Mouse (Mus musculus): ENCODE results near the gene Lsm4. TPM values are rescaled to one million over a fixed set of nuclear protein-coding genes. Genes with fewer than 3 reads are reported as not detected.
A peak's percentile ranks its signal among the peaks of the same experiment; 100 is the strongest.

Lsm4 gene
- polyA plus RNA-seq, 1 experiment from 2014 or later = 307 TPM

GRCm38 (mm10) chr8:70677451-70678080 is 4.5 kb downstream of the Lsm4 start:
- ATAC-seq (replicated peaks; ENCODE audit: low FRiP score, low TSS enrichment, low read depth) = no peak
- 93% methylated on average over 15 of the region's 15 CpGs for WGBS
- no peaks in the 10 kb centered on the region for H3K27me3 ChIP-seq (replicated peaks; ENCODE audit: control insufficient read depth, insufficient read depth, low read length)

DNA sequence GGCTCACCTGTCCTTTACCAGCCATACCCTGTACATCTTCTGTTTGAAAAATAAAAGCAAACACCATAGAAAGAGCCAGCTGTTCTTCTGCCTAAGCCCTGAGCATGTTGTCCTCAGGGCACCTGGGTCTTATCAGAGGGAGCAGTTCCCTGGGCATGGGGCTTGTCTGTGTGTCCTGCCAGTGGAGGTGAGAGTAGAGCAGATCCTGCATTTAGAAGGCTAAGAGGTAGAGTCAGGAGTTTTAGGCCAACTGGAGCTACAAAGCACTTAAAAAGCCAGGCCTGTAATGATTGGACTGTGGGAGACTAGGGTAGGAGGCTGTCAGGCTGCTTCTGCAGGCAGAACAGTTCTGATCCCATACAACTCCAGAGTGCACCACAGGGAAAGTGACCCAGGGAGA is 5.6 kb downstream of the Lsm4 start:
- Histone ChIP-seq H3K27ac (ENCODE audit: low read depth) (no peak overlapping the region), H3K4me2 (ENCODE audit: low read length) (no peak overlapping the region), H3K9me3 (ENCODE audit: control insufficient read depth, low read length) (no peaks in the 10 kb centered on the region), H3K4me3 (ENCODE audit: low read depth, low read length) (no peak overlapping the region), H3K27me3 (replicated peaks; ENCODE audit: control insufficient read depth, insufficient read depth, low read length) (no peaks in the 10 kb centered on the region), H3K36me3 (ENCODE audit: control insufficient read depth, insufficient read depth, low read length) (peaks cover 38% of the 10 kb centered on the region), H3K9ac (ENCODE audit: low read length) (no peak overlapping the region), H3K4me1 (replicated peaks; ENCODE audit: control insufficient read depth, insufficient read depth, low read length) (peaks cover 21% of the 10 kb centered on the region)
- DNase-seq (ENCODE audit: low spot score) (no peak), ATAC-seq (replicated peaks; ENCODE audit: low FRiP score, low TSS enrichment, low read depth) (no peak)

More at GRCm38 (mm10) chr8:70677451-70678080, 4.5 kb downstream of the Lsm4 start:
- DNase-seq (ENCODE audit: low spot score) = no peak
- Histone ChIP-seq H3K4me3 (ENCODE audit: low read depth, low read length) (no peak overlapping the region), H3K4me2 (ENCODE audit: low read length) (no peak overlapping the region), H3K9ac (ENCODE audit: low read length) (no peak overlapping the region), H3K27ac (ENCODE audit: low read depth) (no peak overlapping the region), H3K36me3 (ENCODE audit: control insufficient read depth, insufficient read depth, low read length) (peaks cover 38% of the 10 kb centered on the region), H3K4me1 (replicated peaks; ENCODE audit: control insufficient read depth, insufficient read depth, low read length) (peaks cover 22% of the 10 kb centered on the region), H3K9me3 (ENCODE audit: control insufficient read depth, low read length) (no peaks in the 10 kb centered on the region)

DNA sequence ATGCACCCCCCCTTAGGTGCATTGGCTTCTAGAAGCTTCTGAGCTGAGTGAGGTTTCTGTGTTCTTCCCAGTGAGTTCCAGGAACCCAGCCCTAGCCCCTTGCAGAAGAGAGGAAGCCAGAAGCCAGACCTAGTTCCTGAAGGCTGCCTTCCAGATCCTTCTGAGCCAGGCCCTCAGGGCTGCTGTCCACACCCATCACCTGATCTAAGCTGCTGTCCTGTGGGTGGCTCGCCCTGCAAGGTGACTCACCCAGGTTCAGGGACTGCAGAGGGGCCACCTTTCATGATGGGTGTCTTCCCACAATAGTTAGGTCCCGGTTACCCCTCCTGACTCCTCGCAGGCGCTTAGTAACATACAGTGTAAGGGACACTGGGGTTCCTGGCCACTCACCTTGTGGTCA is 6.4 kb downstream of the Lsm4 start:
- Histone ChIP-seq H3K27ac (ENCODE audit: low read depth) (peak overlapping the region; percentile 22; the same call in 1 of the 2 replicates), H3K9ac (ENCODE audit: low read length) (no peak overlapping the region), H3K27me3 (replicated peaks; ENCODE audit: control insufficient read depth, insufficient read depth, low read length) (no peaks in the 10 kb centered on the region), H3K4me3 (ENCODE audit: low read depth, low read length) (no peak overlapping the region), H3K36me3 (ENCODE audit: control insufficient read depth, insufficient read depth, low read length) (peaks cover 38% of the 10 kb centered on the region), H3K9me3 (ENCODE audit: control insufficient read depth, low read length) (no peaks in the 10 kb centered on the region), H3K4me2 (ENCODE audit: low read length) (no peak overlapping the region), H3K4me1 (replicated peaks; ENCODE audit: control insufficient read depth, insufficient read depth, low read length) (peaks cover 16% of the 10 kb centered on the region)
- ATAC-seq (replicated peaks; ENCODE audit: low FRiP score, low TSS enrichment, low read depth) = no peak
- DNase-seq (ENCODE audit: low spot score) = no peak
- WGBS = 90% methylated on average over 4 of the region's 4 CpGs

DNA sequence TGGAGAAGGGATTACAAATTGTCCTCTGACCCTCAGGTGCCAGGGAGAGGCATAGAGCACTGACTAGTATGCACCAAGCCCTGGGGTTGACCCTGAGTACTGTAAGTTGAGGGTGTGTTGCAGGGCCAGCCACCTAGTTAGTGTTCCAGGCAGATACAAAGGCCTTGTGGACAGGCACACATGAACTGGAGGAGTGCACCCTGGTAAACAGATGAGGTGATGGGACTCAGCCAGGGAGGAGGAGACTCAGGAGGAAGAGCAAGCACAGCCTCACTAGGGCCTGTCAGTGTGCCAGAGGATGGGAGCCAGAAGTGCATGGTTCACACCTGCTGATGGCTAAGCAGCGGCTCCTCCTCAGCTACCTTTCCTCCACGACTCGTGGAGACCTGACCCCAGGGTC is 7.0 kb downstream of the Lsm4 start:
- H3K9me3 ChIP-seq (ENCODE audit: control insufficient read depth, low read length) = no peaks in the 10 kb centered on the region
- no peak overlapping the region for H3K9ac ChIP-seq (ENCODE audit: low read length)
- no peak for DNase-seq (ENCODE audit: low spot score)
- ATAC-seq (replicated peaks; ENCODE audit: low FRiP score, low TSS enrichment, low read depth) = no peak
- H3K4me1 ChIP-seq (replicated peaks; ENCODE audit: control insufficient read depth, insufficient read depth, low read length) = peaks cover 9% of the 10 kb centered on the region
- peaks cover 38% of the 10 kb centered on the region for H3K36me3 ChIP-seq (ENCODE audit: control insufficient read depth, insufficient read depth, low read length)
- no peak overlapping the region for H3K27ac ChIP-seq (ENCODE audit: low read depth)
- H3K4me2 ChIP-seq (ENCODE audit: low read length) = no peak overlapping the region
- H3K27me3 ChIP-seq (replicated peaks; ENCODE audit: control insufficient read depth, insufficient read depth, low read length) = no peaks in the 10 kb centered on the region
- 64% methylated on average over 3 of the region's 3 CpGs for WGBS
- H3K4me3 ChIP-seq (ENCODE audit: low read depth, low read length) = no peak overlapping the region

DNA sequence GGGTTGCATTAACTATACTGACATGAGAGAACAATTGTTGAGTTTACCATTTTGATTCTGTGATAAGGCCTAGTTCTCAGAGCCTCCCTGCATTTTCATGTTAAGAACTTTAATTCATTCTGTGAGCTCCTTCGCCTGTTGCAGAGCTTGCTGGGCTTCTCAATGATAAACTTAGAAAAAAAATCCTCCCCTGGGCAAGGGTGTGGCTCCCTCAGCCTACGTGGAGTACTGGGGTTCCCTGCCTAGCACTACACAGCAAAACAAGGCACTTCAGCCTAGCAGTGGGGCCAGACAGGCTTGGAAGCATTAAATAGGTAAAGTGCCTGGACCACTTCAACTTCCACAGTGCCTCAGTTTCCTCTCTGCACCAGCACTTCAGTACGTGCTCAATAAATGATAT is 8.4 kb downstream of the Lsm4 start:
- H3K4me1 ChIP-seq (replicated peaks; ENCODE audit: control insufficient read depth, insufficient read depth, low read length) = peaks cover 9% of the 10 kb centered on the region
- no peak overlapping the region for H3K9ac ChIP-seq (ENCODE audit: low read length)
- WGBS = 76% methylated on average over 3 of the region's 3 CpGs
- DNase-seq (ENCODE audit: low spot score) = no peak
- H3K27me3 ChIP-seq (replicated peaks; ENCODE audit: control insufficient read depth, insufficient read depth, low read length) = no peaks in the 10 kb centered on the region
- H3K4me2 ChIP-seq (ENCODE audit: low read length) = no peak overlapping the region
- ATAC-seq (replicated peaks; ENCODE audit: low FRiP score, low TSS enrichment, low read depth) = no peak
- H3K27ac ChIP-seq (ENCODE audit: low read depth) = no peak overlapping the region
- H3K9me3 ChIP-seq (ENCODE audit: control insufficient read depth, low read length) = no peaks in the 10 kb centered on the region
- H3K36me3 ChIP-seq (ENCODE audit: control insufficient read depth, insufficient read depth, low read length) = peaks cover 35% of the 10 kb centered on the region
- H3K4me3 ChIP-seq (ENCODE audit: low read depth, low read length) = no peak overlapping the region

DNA sequence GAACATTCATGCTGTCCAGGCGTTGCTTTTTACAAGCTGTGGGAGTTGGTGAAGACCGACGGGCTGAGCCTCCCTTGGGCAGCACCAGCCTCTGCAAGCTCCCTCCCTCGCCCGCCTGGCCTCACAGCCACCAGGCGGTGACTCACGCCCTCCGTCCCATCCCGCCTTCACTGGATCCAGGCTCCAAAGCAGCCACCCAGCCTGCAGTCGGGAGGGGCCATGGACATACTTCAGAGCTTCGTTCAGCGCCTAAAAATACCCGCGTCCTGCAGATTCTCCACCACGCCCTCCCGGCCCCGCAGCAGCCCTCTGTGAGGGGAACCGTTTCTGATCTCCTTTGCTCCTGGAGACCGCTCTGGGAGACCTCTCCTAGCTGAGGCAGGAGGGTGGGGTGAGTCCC is 9.1 kb downstream of the Lsm4 start:
- H3K4me3 ChIP-seq (ENCODE audit: low read depth, low read length) = no peak overlapping the region
- H3K9me3 ChIP-seq (ENCODE audit: control insufficient read depth, low read length) = no peaks in the 10 kb centered on the region
- WGBS = 3% methylated on average over 19 of the region's 19 CpGs
- H3K36me3 ChIP-seq (ENCODE audit: control insufficient read depth, insufficient read depth, low read length) = peaks cover 30% of the 10 kb centered on the region
- H3K4me2 ChIP-seq (ENCODE audit: low read length) = peak overlapping the region; percentile 41
- peak overlapping the region; percentile 42 for H3K9ac ChIP-seq (ENCODE audit: low read length)
- H3K27me3 ChIP-seq (replicated peaks; ENCODE audit: control insufficient read depth, insufficient read depth, low read length) = no peaks in the 10 kb centered on the region
- DNase-seq (ENCODE audit: low spot score) (peak; percentile 71), ATAC-seq (replicated peaks; ENCODE audit: low FRiP score, low TSS enrichment, low read depth) (peak; percentile 68)
- H3K27ac ChIP-seq (ENCODE audit: low read depth) = peak overlapping the region; percentile 43; the same call in 1 of the 2 replicates
- H3K4me1 ChIP-seq (replicated peaks; ENCODE audit: control insufficient read depth, insufficient read depth, low read length) = peaks cover 9% of the 10 kb centered on the region

DNA sequence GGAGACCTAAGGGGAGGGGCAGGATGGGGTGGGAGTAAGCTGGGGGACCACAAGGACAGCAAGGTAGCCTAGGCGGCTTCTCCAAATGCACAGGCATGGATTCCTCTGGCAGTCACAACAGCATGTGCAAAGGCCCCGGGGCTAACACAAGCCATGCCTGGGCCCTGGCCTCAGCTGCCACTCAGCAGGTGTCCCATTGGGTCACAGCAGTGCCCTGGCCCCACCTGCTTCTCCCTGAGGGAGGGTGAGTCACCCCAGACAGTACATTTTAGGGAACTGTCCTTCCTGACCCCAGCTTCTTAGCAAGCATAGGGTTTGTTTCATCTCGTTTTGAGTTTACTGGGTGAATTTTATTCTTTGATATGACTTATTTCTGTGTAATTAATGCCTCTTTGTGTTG is 9.6 kb downstream of the Lsm4 start:
- no peaks in the 10 kb centered on the region for H3K9me3 ChIP-seq (ENCODE audit: control insufficient read depth, low read length)
- 72% methylated on average over 3 of the region's 3 CpGs for WGBS
- H3K4me2 ChIP-seq (ENCODE audit: low read length) = peak overlapping the region; percentile 41
- DNase-seq (ENCODE audit: low spot score) (no peak), ATAC-seq (replicated peaks; ENCODE audit: low FRiP score, low TSS enrichment, low read depth) (no peak)
- peaks cover 11% of the 10 kb centered on the region for H3K4me1 ChIP-seq (replicated peaks; ENCODE audit: control insufficient read depth, insufficient read depth, low read length)
- 0 out of 2 replicates have a peak overlapping the region, but pooled peaks have one; percentile 43 for H3K27ac ChIP-seq (ENCODE audit: low read depth)
- no peaks in the 10 kb centered on the region for H3K27me3 ChIP-seq (replicated peaks; ENCODE audit: control insufficient read depth, insufficient read depth, low read length)
- peak overlapping the region; percentile 42; the same call in 1 of the 2 replicates for H3K9ac ChIP-seq (ENCODE audit: low read length)
- peaks cover 25% of the 10 kb centered on the region for H3K36me3 ChIP-seq (ENCODE audit: control insufficient read depth, insufficient read depth, low read length)
- H3K4me3 ChIP-seq (ENCODE audit: low read depth, low read length) = no peak overlapping the region

DNA sequence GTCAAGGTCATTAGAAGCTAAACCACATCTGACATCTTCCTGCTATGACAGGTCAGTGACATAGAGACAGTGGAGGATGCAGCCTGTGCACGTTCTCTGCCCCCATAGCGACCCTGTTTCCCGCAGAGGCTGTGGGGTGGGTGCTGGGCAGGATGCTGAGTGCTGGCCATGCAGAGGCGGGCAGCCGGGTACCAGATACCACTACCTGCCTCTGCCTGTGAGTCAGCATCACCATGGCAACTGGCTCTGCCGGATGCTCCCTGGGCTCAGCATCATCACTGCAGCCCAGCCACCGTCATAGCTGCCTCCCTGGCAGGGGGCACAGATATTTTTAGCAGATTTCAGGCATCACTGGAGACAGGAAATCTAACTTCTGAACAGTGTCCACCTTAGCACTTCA is 11.2 kb downstream of the Lsm4 start:
- H3K9me3 ChIP-seq (ENCODE audit: control insufficient read depth, low read length) = no peaks in the 10 kb centered on the region
- H3K36me3 ChIP-seq (ENCODE audit: control insufficient read depth, insufficient read depth, low read length) = peaks cover 11% of the 10 kb centered on the region; the same call in 1 of the 2 replicates
- H3K9ac ChIP-seq (ENCODE audit: low read length) = no peak overlapping the region
- no peak overlapping the region for H3K4me2 ChIP-seq (ENCODE audit: low read length)
- no peaks in the 10 kb centered on the region for H3K27me3 ChIP-seq (replicated peaks; ENCODE audit: control insufficient read depth, insufficient read depth, low read length)
- DNase-seq (ENCODE audit: low spot score) (no peak), ATAC-seq (replicated peaks; ENCODE audit: low FRiP score, low TSS enrichment, low read depth) (no peak)
- H3K27ac ChIP-seq (ENCODE audit: low read depth) = no peak overlapping the region
- 59% methylated on average over 7 of the region's 7 CpGs for WGBS
- H3K4me1 ChIP-seq (replicated peaks; ENCODE audit: control insufficient read depth, insufficient read depth, low read length) = peaks cover 15% of the 10 kb centered on the region
- no peak overlapping the region for H3K4me3 ChIP-seq (ENCODE audit: low read depth, low read length)

DNA sequence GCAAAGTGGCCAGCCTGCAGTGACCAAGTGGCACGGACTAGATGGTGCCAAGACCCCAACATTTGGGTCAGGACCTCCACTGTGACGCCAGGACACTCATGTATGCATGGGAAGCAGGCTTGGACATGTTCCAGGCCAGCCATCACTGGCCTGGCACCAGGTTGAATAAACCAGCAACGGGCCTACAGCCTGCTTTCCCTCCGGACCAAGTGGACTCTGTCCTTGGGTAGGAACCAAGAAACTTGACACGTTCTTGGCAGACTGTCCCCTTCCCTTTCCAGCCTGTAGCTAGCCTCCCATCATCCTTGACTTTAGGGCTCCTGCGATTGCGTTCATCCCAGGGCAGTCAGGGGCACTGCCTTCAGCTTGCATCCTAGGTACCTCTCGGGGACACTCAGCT is 14.5 kb downstream of the Lsm4 start:
- Histone ChIP-seq H3K4me2 (ENCODE audit: low read length) (no peak overlapping the region), H3K9ac (ENCODE audit: low read length) (no peak overlapping the region), H3K4me1 (replicated peaks; ENCODE audit: control insufficient read depth, insufficient read depth, low read length) (peaks cover 23% of the 10 kb centered on the region), H3K9me3 (ENCODE audit: control insufficient read depth, low read length) (no peaks in the 10 kb centered on the region), H3K4me3 (ENCODE audit: low read depth, low read length) (no peak overlapping the region), H3K27ac (ENCODE audit: low read depth) (no peak overlapping the region), H3K27me3 (replicated peaks; ENCODE audit: control insufficient read depth, insufficient read depth, low read length) (no peaks in the 10 kb centered on the region), H3K36me3 (ENCODE audit: control insufficient read depth, insufficient read depth, low read length) (no peaks in the 10 kb centered on the region)
- no peak for DNase-seq (ENCODE audit: low spot score)
- no peak for ATAC-seq (replicated peaks; ENCODE audit: low FRiP score, low TSS enrichment, low read depth)
- WGBS = 79% methylated on average over 8 of the region's 8 CpGs

All from intestine, embryonic 14.5 days (tissue).